Mouse (Mus musculus): ENCODE data around the gene Abca8b. TPM values are rescaled to one million over a fixed set of nuclear protein-coding genes. Genes with fewer than 3 reads are reported as not detected.

Gene Abca8b
- polyA plus RNA-seq, 1 experiment, result not detected

- Histone ChIP-seq H3K4me3 (replicated peaks) (no peak overlapping the region), H3K4me1 (peaks cover 3% of the 10 kb centered on the region; the same call in 1 of the 2 replicates), H3K27me3 (replicated peaks) (peaks cover 6% of the 10 kb centered on the region), H3K36me3 (replicated peaks; ENCODE audit: low read length) (no peaks in the 10 kb centered on the region), H3K9me3 (peaks cover 18% of the 10 kb centered on the region)
- TF ChIP-seq GATA1 (IDR thresholded peaks at IDR 0.05; ENCODE audit: borderline replicate concordance, low read length) (no peak), FLI1 (IDR thresholded peaks at IDR 0.05; ENCODE audit: low read length) (no peak)
Measured at GRCm38 (mm10) chr11:109884801-109885200, 110.8 kb downstream of the Abca8b start.

GRCm38 (mm10) chr11:109884126-109884525, 111.5 kb downstream of the Abca8b start:
- no peak overlapping the region for H3K4me3 ChIP-seq (replicated peaks)
- TF ChIP-seq GATA1 (IDR thresholded peaks at IDR 0.05; ENCODE audit: borderline replicate concordance, low read length) (no peak), FLI1 (IDR thresholded peaks at IDR 0.05; ENCODE audit: low read length) (no peak)
- no peaks in the 10 kb centered on the region for H3K4me1 ChIP-seq
- H3K27me3 ChIP-seq (replicated peaks), result peaks cover 6% of the 10 kb centered on the region
- no peaks in the 10 kb centered on the region for H3K36me3 ChIP-seq (replicated peaks; ENCODE audit: low read length)
- H3K9me3 ChIP-seq, result peaks cover 18% of the 10 kb centered on the region

Other genes starting within 250 kb of the Abca8b start
- gene 1700012B07Rik, start 167.8 kb downstream of the Abca8b start, polyA plus RNA-seq (2012; ENCODE audit: insufficient read depth, low replicate concordance), result not detected in 2 replicates
- gene Abca8a, start 100.1 kb upstream of the Abca8b start, polyA plus RNA-seq (2012; ENCODE audit: insufficient read depth, low replicate concordance), result not detected in 2 replicates
- gene Abca9, start 172.4 kb upstream of the Abca8b start, polyA plus RNA-seq (2012; ENCODE audit: insufficient read depth, low replicate concordance), result not detected in 2 replicates

Data from megakaryocyte, embryonic 14.5 days (primary cell).